Mouse (Mus musculus) T-helper 1 cell (primary cell): ENCODE measurements at regions not wholly inside any gene's neighbourhood (a gene's known extent, or its start where the extent isn't known, plus 50 kb on each side); places are given as distances from the start of the nearest gene placed in this dataset.

Experiments used
- in situ Hi-C: fragments of 300-600 bp; cut with MboI, MseI; formaldehyde crosslinking; loops from one replicate; pipeline ENCODE4 v1.15.1; 2025; ENCODE audit warnings: high pct_unique_total_duplicates

DNA sequence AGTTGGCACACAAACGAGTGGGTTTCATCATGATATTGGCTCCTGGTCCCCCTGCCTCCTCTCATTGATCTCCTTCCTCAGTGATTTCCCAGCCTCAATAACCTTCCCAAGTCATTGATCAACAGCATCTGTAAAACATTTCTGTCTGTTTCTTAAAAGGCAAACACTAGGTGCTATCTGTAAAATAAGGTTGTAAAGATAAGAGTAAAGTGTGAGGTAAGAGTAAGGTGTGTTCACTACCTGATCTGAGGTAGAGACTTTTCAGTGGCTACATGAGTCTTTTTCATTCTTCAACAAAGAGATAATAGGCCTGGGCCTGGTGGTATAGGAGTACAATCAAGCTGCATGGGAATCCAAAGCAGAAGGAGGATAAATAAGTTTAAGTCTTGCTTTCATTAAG lies 55.7 kb downstream of the Plk2 start:
- in situ Hi-C loops: no loop called here

DNA sequence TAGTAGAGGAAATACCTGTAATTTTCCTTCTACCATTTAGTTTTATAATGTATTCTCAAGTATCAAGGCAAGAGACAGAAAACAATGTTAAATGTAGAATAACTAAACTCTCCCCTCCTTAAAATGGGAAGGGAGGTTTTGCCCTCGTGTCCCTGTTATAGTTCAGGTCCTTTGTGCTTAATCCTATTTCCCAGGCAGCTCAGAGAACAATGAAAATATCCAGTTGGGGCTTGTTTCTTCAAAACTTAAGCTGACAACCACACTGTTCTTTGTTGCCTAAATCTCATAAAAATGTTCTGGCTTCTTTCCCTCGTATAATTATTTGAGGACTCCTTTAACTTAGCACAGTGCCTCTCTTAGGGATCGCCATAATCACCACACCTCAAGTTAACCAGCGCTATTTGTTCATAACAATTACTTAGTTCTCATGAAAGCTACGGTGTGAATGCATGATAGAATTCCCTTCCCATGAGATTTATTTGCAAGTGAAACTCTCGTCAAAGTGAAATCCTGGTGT lies 57.2 kb downstream of the Plk2 start:
- in situ Hi-C loops: no loop called here

DNA sequence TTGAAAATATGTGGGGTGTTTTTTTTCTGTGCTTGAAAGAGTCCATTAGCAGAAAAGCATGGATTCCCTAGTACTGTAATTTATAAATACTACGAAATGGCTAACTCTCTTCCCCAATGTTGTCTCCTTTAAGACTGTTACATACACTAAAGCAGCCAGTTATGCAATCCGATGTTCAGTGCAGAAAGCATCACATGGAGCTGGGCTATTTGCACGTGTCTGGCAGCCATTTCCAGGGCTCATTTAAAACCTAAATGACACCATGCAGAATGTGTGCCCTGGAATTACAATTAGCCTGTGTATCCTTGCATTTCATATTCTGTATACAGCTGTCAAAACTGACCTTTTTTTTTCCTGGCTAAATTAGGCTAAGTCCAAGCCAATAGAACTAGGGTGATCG lies 60.2 kb downstream of the Plk2 start:
- in situ Hi-C loops: no loop called here

DNA sequence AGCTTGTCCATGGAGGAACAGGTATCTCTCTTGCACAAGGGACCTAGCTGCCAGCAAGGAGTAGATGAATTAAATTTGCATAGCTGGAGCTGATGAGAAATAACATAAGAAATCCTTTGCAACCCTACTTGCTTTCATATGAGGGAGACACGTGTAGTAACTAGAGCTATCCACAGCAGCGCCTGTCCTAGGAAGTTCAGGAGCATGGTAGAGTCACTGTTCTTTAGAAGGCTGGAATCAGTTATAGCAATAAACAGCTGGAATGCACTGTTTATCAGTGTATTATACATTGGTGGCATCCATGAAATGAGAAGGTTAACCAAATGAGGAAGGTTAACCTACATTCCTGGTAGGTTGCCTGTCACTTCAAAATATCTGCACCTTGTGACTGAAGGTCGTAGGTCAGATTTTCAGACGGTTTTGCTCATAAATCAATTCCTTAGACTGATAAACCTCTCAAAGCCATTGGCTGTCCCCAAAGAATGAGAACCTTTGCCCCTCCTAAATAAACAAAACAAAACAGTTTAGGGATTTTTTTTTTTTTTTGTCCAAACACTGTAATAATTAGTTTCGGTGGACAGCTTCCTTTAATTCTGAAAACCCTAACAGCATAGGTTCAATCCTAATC lies 60.8 kb downstream of the Plk2 start:
- in situ Hi-C loops: no loop called here

DNA sequence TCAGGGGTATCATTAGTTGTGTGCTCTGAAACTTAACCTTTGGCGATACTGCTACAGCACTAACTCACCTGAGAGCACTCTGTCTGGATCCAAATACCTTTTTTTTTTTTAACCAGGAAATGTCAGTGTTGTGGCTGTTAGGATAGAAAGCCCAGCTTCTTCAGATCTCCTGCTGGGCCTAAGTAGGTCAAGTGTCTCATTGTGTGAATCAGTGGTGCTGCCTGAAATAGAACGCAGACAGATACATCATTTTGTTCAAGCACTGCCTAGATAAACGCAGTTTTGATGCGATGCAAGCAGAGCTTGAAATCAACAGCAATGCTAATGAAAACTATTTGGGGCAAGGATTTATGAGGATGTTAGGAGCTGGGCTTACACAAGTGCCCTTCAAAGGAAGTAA lies 63.9 kb downstream of the Plk2 start:
- in situ Hi-C loops: no loop called here

DNA sequence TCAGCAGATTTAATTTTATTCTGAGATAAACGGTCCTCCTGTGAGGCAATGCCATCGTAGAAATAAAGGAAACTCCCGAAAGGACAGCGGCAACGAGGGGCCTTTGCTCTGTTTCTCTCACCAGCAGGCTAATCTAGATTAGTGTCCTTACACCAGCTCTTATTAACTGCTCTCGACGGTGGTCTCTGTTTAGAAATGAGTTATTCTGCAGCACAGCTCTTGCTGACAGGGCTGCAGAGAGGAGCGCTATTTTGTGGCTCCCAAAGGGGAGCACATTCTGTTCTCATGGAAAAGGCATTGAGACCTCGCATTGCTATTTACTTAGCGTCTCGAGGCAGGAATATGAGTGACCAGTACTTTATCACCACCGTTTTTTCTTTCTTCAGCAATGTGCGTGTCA lies 66.7 kb downstream of the Plk2 start:
- in situ Hi-C loops: no loop called here

DNA sequence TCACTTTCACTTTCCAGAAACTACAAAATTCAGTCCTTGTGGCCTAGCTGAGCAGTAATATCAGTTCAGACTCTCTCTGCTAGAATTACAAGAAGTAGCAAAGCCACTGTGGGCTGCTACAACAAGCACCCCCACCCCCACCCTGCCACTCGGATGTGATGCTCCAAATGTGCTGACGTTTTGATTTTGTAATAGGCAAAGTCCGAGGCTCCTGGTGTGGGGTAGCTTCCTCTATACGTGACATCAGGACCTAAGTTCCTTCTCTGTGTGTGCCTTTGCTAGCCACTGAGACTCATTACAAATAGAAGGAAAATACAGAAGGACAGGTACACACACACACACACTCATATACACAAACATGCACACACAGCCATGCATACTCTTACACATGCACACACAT lies 76.7 kb downstream of the Plk2 start:
- in situ Hi-C loops: no loop called here

DNA sequence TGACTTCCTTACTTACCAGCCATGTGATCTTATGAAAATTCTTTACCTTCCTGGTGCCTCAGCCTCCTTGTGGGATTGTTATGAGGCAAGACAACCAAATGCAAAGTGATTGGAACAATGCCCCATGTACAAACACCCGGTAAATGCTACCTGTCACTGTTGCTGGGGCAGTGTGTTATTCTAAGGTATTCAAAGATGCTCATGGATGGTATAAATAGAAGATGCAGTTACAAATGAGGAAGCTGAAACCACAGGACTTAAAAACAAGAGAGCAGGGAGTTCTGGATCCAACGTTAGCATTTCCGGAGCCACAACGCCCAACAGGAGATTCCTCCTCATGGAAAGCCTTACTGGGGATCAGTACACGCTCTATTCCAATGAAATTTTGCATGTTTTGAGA lies 82.9 kb downstream of the Plk2 start:
- in situ Hi-C loops: no loop called here

DNA sequence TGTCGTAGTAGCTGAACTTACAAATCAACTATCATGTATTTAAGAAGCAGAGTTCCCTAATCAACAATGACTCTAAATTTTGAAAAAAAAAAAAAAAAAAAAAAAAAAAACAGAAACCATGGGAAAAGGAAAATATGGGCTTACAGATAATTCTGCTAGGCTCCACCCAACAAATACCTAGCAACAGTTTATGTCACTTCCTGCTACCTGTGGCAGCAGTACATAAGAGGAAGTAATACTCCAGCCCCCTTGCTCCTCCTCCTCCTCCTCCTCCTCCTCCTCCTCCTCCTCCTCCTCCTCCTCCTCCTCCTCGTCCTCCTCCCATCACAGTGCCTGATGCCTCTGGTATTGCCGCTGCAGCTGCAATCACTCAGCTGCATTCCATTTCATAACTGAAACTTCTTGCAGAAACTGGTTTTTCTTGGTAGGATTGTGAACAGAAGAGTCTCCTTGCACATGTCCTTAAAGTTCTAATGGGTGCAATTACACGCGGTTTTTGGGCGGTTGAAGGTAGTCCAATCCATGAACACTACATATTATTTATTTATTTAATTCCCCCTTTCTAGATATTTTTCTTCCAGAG lies 89.6 kb downstream of the Plk2 start:
- in situ Hi-C loops: no loop called here

DNA sequence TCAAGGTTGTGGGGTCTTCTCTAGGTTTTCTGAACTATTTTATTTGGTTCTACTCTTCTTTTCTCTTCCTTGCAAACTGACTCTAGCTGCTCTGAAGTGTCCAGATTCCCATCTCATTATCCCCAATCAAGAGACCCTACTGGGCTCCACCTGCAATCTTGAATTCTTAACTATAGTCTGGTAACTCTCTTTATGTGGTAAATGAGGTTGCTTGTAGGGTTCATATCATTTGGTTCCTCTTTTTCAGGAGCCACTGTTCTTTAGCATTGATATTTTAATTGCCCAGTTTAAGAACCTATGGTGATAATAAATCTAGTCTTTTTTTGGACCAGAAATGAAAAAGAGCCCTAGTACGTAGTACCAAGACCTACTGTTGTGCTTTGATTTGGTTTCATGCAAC lies 90.7 kb downstream of the Plk2 start:
- in situ Hi-C loops: no loop called here

DNA sequence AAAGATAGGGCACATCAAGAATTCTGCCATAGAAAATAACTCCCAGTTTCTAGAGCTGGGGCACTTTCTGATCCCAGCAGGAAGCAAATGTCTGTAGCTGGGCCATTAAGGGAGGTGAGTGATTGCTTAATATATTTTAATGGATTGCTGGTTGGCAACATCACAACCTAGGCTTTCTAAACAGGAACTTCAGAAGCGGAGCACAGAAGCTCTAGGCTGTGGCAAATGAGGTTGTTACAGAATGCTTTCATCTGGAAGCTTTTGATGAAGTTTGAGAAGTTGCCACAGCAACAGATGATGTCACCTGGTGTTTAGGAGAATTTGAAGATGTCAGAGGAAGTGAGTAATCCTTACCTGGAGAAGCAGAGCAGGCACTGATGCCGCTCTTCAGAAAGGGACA lies 95.3 kb downstream of the Plk2 start:
- in situ Hi-C loops: no loop called here

DNA sequence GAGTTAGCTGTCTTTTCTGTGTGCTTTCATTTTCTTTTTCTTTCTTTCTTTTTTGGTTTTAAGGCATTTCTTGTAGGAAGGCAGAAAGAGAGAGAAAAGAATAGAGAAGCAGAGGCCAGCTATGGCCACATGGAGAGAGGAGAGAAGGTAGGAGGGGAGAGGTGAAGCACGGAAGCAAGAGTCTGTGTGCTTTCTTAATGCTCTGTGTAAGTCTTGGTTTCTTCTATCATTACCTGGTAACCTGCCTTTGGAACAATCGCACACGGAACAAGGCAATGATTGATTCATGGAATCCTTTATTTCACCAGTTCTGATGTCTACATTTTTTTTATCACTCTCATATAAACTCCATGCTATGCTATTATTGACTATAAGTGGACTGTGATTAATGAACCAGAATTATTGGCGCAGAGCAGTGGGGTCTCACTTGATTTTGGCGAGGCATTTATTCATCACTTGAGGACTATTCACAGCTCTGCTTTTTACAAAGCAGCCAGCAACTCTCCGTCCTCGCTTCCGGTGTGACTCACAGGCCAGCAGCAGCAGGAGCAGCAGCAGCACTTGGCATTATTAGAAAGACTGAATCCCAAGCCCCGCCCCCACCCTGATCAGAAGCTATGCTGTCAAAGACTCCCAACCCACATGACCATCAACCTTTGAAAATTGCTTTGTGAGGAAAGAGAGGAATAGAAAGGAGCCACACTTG lies 97.6 kb downstream of the Plk2 start:
- in situ Hi-C loops: no loop called here

DNA sequence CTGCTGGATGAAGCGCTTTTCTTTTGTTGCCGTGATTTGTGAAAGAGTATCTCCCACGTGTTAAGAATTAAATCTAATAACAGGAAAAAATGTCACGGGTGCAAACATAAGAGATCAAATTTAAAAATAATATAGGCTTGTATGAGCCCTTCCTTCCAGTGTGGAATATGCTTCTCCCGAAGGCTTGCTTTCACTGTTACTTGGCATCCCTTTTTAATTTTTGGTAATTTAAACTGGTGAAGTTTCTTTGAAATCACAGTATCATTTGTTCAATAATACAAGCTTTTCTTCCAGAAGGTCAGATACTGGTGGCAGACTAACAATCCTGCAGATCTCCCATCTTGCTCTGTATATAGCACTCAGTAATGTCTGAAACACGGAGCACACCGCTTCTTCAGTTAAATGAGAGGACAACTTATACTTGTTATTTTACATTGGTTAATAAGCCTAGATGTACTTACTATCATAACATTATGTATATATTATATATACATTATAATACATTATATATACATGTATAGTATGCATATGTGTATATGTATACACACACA lies 98.2 kb downstream of the Plk2 start:
- in situ Hi-C loops: no loop called here

DNA sequence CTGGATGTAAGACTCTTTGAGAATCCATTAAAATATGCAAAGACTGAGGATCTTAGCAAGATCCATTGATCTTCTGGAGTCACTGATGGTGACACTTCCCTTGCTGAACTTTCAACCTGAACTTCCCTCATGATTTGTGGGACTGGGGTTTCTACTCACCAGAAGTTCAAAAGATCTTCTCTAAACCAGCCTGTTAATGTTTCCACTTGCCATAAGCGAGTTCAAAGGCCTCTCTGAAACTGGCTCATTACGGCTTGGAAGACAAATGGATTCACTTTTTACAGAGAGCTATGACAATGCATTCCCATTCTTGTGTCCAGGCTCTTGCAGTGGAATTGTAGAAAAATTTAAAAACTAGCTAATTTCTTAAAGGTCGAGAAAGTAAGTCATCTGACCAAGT lies 102.6 kb downstream of the Plk2 start:
- in situ Hi-C loops: no loop called here

DNA sequence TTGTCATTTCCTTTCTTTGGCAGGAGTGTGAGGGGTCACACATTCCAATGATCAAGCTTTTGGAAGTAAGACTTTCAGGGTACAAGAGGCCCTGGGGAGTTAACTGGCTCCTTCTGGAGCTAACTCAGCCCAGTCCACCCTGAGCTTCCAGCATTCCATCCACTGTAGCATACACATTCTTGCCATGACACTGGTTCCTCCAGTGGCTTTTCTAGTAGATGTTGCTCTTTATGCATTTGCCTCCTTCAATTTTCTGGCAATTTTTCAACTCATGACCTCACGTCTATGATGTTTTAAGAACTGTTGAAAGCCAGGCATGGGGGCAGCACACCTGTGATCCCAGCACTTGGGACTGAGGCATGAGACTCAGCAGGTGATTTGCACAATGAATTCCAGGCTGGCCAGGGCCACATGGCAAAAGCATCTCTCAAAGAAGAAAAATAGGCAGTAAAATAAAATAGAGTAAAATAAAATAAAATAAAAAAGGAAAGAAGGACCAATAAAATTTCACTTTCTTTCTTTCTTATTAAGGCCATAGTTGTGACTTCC lies 113.0 kb downstream of the Plk2 start:
- in situ Hi-C loops: no loop called here

DNA sequence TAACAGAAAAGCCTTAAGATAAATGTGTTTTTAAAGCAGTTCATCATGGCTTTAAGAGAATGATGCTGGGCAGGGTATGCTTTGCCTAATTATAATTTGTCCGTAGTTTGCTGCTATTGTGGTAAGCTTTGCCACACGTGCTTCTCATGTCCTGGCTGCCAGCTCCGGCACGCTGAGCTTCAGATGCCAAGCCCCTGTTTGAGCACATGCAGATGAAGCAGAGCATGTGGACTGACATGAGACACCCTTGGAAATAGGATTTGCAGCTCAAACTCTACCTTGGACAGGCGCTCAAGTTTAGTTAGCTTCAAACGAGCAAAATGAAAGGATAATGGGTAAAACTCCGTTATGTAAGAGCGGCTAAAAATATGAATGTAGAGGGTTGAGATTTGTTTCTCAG lies 123.1 kb downstream of the Plk2 start:
- in situ Hi-C loops: no loop called here

DNA sequence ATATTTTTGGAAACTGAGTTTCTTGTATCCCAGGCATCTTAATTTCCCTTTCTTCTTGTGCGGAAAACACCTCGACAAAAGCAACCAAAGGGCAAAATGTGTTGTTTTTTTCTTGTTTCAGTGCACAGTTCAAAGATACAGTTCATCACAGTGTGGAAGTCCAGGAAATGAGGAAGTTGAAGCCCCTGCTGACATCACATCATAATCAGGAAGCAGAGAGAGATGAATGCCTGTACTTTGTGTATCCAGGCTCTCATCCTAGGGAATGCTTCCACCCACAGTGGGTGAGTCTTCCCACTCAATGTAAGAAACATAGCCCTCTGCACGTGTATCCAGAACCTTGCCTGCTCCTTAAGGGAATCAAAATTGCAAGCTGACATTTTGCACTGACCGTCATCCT lies 128.1 kb downstream of the Plk2 start:
- in situ Hi-C loops: no loop called here

DNA sequence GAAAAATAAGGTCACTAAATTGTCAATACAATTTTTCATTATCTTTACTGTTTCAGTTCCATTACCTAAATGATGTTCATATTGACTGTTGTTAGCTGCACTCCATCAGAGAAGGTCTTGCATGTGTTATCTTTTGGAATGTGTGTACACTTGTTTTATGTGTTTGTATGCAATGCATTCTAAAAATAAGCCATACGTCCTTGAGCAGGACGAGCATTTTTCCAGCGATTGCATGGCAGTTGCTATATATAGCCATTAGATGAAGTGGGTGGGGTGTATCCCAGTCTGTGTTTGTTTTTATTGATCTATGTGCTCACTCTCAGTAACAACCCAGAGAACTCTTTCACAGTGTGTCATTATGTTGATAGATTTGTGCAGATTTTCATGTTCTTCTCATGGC lies 132.8 kb downstream of the Plk2 start:
- in situ Hi-C loops: no loop called here

DNA sequence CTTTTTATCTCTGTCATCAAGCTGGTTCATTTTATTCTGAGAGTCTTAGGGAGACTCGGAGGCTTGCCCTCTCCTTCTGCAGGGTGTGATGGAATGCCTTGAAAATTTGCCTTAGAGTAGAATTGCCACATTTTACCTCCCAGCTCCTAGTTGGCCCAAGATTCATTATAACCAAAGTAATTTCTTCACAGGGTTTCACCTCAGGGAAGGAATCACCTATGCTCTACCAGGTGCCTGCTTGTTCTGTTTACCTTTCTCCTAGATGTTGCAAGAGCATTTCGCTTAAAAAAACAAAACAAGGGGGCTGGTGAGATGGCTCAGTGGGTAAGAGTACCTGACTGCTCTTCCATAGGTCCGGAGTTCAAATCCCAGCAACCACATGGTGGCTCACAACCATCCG lies 134.8 kb downstream of the Plk2 start:
- in situ Hi-C loops: no loop called here

DNA sequence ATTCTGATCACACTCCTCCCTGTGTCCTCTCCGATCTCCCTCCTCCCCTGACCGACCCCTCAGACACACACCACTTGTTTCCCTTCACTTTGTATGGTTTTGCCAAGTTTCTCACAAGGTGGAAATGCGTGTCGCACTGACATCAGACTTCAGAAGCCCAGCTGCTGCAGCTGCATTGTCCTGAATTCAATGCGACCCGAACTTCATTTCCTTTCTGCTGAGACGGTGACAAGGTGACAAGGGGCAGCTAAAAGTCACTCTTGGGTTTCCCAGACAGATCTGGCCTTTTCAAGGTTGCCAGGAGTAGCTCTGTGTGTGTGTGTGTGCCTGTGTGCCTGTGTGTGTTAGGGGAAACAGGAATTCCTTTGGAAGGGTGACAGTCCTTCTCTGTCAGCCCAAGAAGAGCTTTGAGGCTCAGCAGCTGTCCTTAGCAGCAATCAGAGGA lies 139.5 kb downstream of the Plk2 start:
- in situ Hi-C loops: no loop called here

DNA sequence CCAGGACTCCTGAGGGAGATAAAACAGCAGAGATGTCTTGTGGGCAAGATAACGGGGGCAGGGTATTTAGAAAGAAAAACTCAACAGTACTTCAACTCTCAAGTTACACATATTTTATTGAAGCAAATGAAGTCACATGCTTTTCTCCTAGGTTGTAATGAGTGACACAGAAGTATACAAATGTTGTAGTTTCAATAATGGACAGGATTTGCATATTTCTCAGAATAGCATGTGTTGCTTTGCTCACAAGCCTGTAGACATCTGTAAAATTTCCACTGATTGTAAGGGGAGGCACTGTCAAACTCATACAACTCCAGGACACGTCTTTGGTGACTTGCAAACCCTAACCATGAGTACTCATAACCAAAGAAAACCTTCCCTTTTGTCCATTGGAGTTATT lies 140.9 kb downstream of the Plk2 start:
- in situ Hi-C loops: no loop called here

DNA sequence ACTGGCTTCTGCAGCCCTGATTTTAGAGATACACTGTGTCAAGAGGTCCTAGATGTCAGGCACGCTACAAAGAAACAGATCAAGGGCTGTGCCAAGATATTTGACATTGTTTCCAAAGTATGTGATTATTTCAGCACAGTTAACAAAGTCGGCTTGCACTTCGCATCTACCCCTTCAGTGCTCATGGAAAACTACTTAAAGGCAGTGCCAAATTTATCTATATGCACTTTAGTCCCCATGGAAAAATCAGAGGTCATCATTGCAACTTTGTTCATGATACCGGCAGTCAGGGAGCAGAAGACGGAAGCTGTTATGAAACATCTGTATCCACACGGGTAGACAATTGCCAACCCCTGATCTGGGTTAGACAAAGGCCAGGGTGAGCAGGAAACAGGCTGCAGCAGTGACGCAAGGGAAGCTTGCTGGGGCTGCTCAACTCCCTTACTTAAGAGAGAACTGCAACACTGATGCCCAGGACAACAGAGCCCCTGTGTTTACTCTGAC lies 143.2 kb downstream of the Plk2 start:
- in situ Hi-C loops: no loop called here
